Mouse (Mus musculus): ENCODE data around the gene Cars.

The Cars gene

DNA sequence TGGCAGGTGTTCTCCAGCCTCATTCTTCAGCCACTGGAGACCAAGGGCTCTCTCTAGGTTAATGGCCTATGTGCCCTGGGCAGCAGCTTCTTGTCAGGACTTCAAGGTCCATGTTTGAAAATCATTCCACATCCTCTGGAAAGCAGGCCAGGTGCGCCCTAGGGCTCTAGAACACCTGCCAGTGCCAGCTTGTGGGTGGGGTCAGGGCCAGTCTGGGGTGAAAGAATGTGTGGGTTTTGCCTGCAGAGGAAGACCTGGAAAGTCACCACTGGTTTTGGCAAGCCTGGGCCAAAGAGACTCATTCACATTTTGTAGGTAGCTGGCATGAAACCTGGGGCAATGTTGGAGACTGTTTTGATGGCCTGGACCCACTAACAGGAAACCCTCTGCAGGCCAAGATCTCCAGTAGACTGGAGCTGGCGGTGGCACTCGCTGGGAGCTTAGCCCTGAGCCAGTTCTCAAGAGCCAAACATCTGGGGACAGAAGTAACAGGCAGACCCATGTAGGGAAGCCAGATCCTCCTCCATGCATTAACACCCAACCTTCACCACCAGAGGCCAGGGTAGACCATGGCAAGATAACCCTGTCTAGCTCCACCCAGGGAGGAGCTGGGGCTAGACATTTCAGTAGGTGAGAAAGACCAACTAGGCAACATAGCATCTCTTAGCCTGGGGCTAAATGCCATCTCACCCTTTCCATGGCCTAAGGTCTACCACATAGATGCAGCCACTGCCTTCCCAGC lies 89.1 kb downstream of the Cars start:
- DNase-seq: no peak

DNA sequence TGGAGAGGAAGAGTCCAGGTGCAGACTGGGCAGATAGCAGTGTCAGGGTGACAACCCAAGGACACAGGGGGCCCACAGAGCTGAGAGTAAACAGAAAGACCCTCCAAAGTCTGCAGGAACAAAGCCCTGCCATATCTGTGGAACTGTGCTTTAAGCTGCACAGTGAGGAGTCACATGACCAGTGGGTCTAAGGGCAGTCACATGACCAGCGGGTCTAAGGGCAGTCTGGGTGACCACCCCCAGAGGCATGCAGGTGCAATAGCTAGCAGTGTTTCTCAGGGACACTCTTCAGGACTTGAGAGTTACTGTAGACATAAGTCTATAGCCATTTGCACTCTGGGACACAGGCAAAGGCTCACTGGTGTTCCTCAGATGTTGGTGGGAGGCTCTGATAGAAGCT lies 90.3 kb downstream of the Cars start:
- no peak for DNase-seq
